8 mouse cellular contexts compared by ENCODE assay signal in the genomic region with DNA sequence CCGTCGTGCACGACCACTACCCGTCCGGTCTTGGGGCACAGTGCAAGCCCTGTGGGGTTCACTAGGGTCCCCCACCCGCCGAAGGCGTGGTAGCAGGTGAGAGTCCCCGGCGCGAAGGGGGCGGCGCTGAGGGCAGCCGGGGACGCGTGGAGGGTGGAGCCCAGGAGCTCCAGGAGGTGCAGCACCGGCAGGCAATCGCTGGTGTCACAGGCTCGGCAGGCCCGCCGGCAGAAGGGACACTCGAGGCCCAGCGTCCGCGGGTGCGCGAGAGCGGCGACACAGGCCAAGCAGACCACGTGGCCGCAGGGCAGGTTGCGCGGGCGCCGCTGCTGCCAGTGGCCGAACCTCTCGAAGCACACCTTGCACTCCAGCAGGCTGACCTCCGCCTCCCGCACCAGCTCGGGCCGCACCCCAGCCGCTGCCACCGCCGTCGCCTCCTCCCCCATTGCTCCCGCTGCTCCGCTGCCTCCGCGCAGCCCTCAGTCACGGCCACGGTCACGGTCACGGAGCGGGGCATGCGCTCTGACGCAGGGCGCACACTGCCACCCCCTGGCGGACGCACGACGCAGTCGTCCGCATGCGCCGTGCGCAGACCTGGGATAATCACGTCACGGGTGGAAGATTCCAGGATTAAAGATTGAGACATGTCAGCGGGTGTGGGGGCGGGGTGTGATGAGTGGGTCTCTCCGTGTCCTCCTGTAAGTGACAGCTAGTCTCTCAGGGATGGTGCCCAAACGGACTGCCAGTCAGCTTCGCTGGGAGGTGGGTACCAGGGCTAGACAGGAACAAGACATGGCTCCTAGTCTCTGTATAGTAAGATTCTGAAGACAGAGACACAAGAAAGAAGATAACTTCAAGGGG. TPM values are rescaled to one million over a fixed set of nuclear protein-coding genes. Genes with fewer than 3 reads are reported as not detected.
DNase-seq lines count a peak whose midpoint lies in the region; ATAC-seq and TF ChIP-seq lines count a peak whose summit lies in the region.

A gene (minus strand): TSS at position 517 of the 861 bp plus-strand sequence.

- TF ChIP-seq CTCF in Patski (IDR thresholded peaks at IDR 0.05), result peak; percentile 95

- POLR2A ChIA-PET in Patski (lab: Charles Lee), result interaction anchor here (0.6 to 1.0 kb wide), 3 partner anchors 106 to 275 kb away, joined by 3 to 5 read pairs (median 3); no protein-coding TSS in a partner anchor

- CTCF ChIA-PET in Patski (lab: Charles Lee), result interaction anchor here (0.9 to 1.5 kb wide), 4 partner anchors 10 to 177 kb away, joined by 3 to 4 read pairs (median 3); a partner anchor contains a TSS

- no peak for DNase-seq in Patski (ENCODE audit: low read depth, low spot score)
- peak; percentile 84 to 85 for DNase-seq in cerebellum, postnatal 36 days
- DNase-seq in frontal cortex, postnatal 36 days (ENCODE audit: low spot score in 2 of 2), result peak; percentile 78 to 86
- DNase-seq in hindbrain, embryonic 14.5 days (ENCODE audit: low spot score), result peak; percentile 82
- DNase-seq in layer of hippocampus, postnatal 25 days (ENCODE audit: extremely low spot score in 1 of 2, low spot score in 1 of 2), result peak; percentile 75 to 83
- DNase-seq in lung, postnatal 10 days, result peak; percentile 82
- peak; percentile 64 for DNase-seq in ovary, postnatal 14 days (ENCODE audit: low spot score)
- peak; percentile 79 for DNase-seq in thymus, postnatal 0 days (ENCODE audit: low spot score)

- H3K4me1 ChIP-seq in hindbrain, embryonic 14.5 days (replicated peaks; ENCODE audit: control insufficient read depth, insufficient read depth, low read length), result 0 out of 2 replicates have a peak, but pooled peaks cover 4% of the 10 kb centered on the region

- no peaks in the 10 kb centered on the region for H3K36me3 ChIP-seq in hindbrain, embryonic 14.5 days (replicated peaks; ENCODE audit: control insufficient read depth, insufficient read depth)

- WGBS in hindbrain, embryonic 14.5 days, result 4% methylated on average over 71 of the region's 73 CpGs

- H3K9ac ChIP-seq in hindbrain, embryonic 14.5 days, result peak within 1 kb of the TSS; percentile 59

- no peak for ATAC-seq in Patski
- peak; percentile 86 for ATAC-seq in hindbrain, embryonic 14.5 days (ENCODE audit: low FRiP score)

- H3K27me3 ChIP-seq in Patski, result no peaks in the 10 kb centered on the region
- no peaks in the 10 kb centered on the region for H3K27me3 ChIP-seq in hindbrain, embryonic 14.5 days (ENCODE audit: control insufficient read depth, insufficient read depth, low read length)

- peak within 1 kb of the TSS; percentile 98 for H3K4me2 ChIP-seq in hindbrain, embryonic 14.5 days (replicated peaks)

- H3K27ac ChIP-seq in hindbrain, embryonic 14.5 days, result no peak within 1 kb of the TSS

- H3K9me3 ChIP-seq in hindbrain, embryonic 14.5 days (ENCODE audit: control insufficient read depth, low read length), result peaks cover 23% of the 10 kb centered on the region

- peak within 1 kb of the TSS; percentile 60 for H3K4me3 ChIP-seq in hindbrain, embryonic 14.5 days (replicated peaks; ENCODE audit: low read length)

- in situ Hi-C loops in Patski (cut with MboI; ENCODE audit: low pct_unique_long_range_greater_than_20kb), result loop anchor here (10.0 kb wide), 3 partner anchors 80 to 700 kb away; no protein-coding TSS in a partner anchor

RNA-seq across cellular contexts. Expression of the gene that starts here (rescaled TPM):
- polyA plus RNA-seq in Patski (2021), result 0.94 TPM
- polyA plus RNA-seq in hindbrain, embryonic 14.5 days (2014; fragmentation: Nextera tagmentation; extraction: Ambion mirVana), result 15.3 and 20.7 TPM in 2 replicates
- 10 to 100 TPM; 17.4 to 20.6 TPM for total RNA-seq in layer of hippocampus, postnatal 25 days (2021)
- polyA plus RNA-seq in thymus, postnatal 0 days (2015; fragmentation: Nextera tagmentation; extraction: Ambion mirVana), result 1.1 and 1.2 TPM in 2 replicates
